Mouse (Mus musculus) hindbrain, embryonic 13.5 days (tissue): Measurements from ENCODE around the gene Hoxd4. TPM values are rescaled to one million over a fixed set of nuclear protein-coding genes. Genes with fewer than 3 reads are reported as not detected.

Source experiments
- ATAC-seq: fragments of 200-750 bp; cut with Nextera tagmentation; 2 replicates; pipeline ENCODE4 v1.8.0; 2017; ENCODE audit warnings: moderate TSS enrichment; ENCODE audit not compliant: low FRiP score
- H3K27ac ChIP-seq: fragments of 300-500 bp; sonication (generic); 2 replicates; pipeline ENCODE4 v1.5.1; 2015; ENCODE audit warnings: inconsistent platforms, mild to moderate bottlenecking, moderate library complexity
- H3K27me3 ChIP-seq: fragments of 300-500 bp; sonication (generic); 2 replicates; pipeline ENCODE4 v1.6.1; 2015; ENCODE audit warnings: mild to moderate bottlenecking, inconsistent platforms
- H3K36me3 ChIP-seq: fragments of 300-500 bp; sonication (generic); 2 replicates; pipeline ENCODE4 v1.6.1; 2015; ENCODE audit warnings: mild to moderate bottlenecking, inconsistent platforms
- H3K4me1 ChIP-seq: fragments of 300-500 bp; sonication (generic); replicated peaks from 2 replicates; pipeline ENCODE4 v1.6.1; 2015; ENCODE audit warnings: inconsistent platforms
- H3K4me2 ChIP-seq: fragments of 300-500 bp; sonication (generic); 2 replicates; pipeline ENCODE4 v1.6.1; 2015; ENCODE audit warnings: inconsistent platforms, mild to moderate bottlenecking, moderate library complexity
- H3K4me3 ChIP-seq: fragments of 300-500 bp; sonication (generic); 2 replicates; pipeline ENCODE4 v1.5.1; 2015; ENCODE audit warnings: mild to moderate bottlenecking, inconsistent platforms
- H3K9ac ChIP-seq: fragments of 300-500 bp; sonication (generic); 2 replicates; pipeline ENCODE4 v1.6.1; 2015; ENCODE audit warnings: mild to moderate bottlenecking, inconsistent platforms
- H3K9me3 ChIP-seq: fragments of 300-500 bp; sonication (generic); 2 replicates; pipeline ENCODE4 v1.6.1; 2016; ENCODE audit warnings: inconsistent platforms
- WGBS: fragments of 180-500 bp; shearing (Covaris S2); methylation state at CpG from one replicate; pipeline ENCODE4 v1.1.7; 2015; 5-methylcytosine and 5-hydroxymethylcytosine counted together
- polyA plus RNA-seq: library from polyadenylated mRNA; unstranded; fragments of >200 nt; fragmentation: Nextera tagmentation; extraction: Ambion mirVana; gene quantifications from 2 replicates; pipeline ENCODE4 v1.2.1, GENCODE M21; 2015

Hoxd4 gene
- polyA plus RNA-seq, 1 experiment from 2014 or later, result 4.2 TPM

GRCm38 (mm10) chr2:74681594-74682531, 29.9 kb upstream of the Hoxd4 start:
- Histone ChIP-seq H3K9me3 (no peaks in the 10 kb centered on the region), H3K9ac (no peak overlapping the region), H3K4me1 (peaks cover 13% of the 10 kb centered on the region), H3K36me3 (no peaks in the 10 kb centered on the region), H3K4me2 (no peak overlapping the region), H3K27ac (no peak overlapping the region), H3K4me3 (peak overlapping the region; percentile 20), H3K27me3 (peaks cover 98% of the 10 kb centered on the region)
- ATAC-seq, result no peak
- under 1% methylated on average over 77 of the region's 78 CpGs for WGBS

- Histone ChIP-seq H3K4me1 (peaks cover 13% of the 10 kb centered on the region), H3K27ac (no peak overlapping the region), H3K36me3 (no peaks in the 10 kb centered on the region), H3K27me3 (peaks cover 98% of the 10 kb centered on the region), H3K9ac (no peak overlapping the region), H3K4me2 (no peak overlapping the region), H3K9me3 (no peaks in the 10 kb centered on the region), H3K4me3 (peak overlapping the region; percentile 20; the same call in 1 of the 2 replicates)
- no peak for ATAC-seq
- 2% methylated on average over 32 of the region's 51 CpGs for WGBS
Observed at GRCm38 (mm10) chr2:74682796-74683195, 28.9 kb upstream of the Hoxd4 start.

DNA sequence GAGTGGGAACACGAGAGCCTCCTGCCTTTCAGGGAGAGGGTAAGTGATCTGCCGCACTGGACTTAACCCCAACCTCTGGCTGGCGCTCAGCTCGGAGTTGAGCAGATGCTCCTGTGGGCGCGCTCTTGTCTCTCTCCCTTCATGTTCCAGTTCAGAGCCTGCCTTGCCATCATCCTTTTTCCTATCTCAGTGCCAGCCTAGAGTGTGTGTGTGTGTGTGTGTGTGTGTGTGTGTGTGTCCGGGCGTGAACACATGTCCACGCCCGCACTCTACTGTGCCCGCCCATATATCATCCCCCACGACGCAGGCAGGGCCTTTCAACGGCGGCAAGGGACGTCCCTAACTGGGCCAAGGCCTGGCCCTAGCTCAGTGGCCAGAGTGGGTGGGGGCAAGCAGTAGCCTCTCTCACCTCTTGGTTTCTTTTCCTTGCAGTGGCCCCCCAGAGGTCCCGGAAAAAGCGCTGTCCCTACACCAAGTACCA, 28.2 kb upstream of the Hoxd4 start:
- H3K4me1 ChIP-seq, result peaks cover 13% of the 10 kb centered on the region
- no peak for ATAC-seq
- H3K9me3 ChIP-seq, result no peaks in the 10 kb centered on the region
- peaks cover 98% of the 10 kb centered on the region for H3K27me3 ChIP-seq
- no peak overlapping the region for H3K27ac ChIP-seq
- no peak overlapping the region for H3K4me2 ChIP-seq
- H3K36me3 ChIP-seq, result no peaks in the 10 kb centered on the region
- H3K4me3 ChIP-seq, result no peak overlapping the region
- WGBS, result 2% methylated on average over 18 of the region's 18 CpGs
- no peak overlapping the region for H3K9ac ChIP-seq

DNA sequence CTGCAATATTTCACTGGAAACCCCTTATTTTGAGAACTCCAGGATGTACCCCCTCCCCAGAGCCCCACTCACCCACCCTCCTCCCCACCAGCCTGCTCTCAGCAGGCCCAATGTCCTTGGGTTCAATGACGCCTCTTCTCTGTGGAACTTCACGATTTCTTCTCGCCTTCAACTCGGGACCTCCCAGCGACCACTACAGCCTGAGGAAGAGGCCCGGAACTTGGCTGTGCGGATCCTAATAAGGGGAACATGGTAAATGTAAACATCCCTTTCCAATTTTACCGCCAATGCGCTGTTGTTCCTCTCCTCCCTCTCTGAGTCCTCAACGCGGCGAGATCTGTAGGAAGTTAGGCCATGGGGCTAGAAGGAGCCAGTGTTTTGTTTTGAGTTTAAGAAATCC, 27.6 kb upstream of the Hoxd4 start:
- Histone ChIP-seq H3K9ac (no peak overlapping the region), H3K36me3 (no peaks in the 10 kb centered on the region), H3K27ac (no peak overlapping the region), H3K4me1 (peaks cover 13% of the 10 kb centered on the region), H3K9me3 (no peaks in the 10 kb centered on the region), H3K4me3 (no peak overlapping the region), H3K4me2 (no peak overlapping the region), H3K27me3 (peaks cover 98% of the 10 kb centered on the region)
- ATAC-seq, result no peak
- 2% methylated on average over 12 of the region's 12 CpGs for WGBS

GRCm38 (mm10) chr2:74685059-74685603, 26.6 kb upstream of the Hoxd4 start:
- 13% methylated on average over 4 of the region's 4 CpGs for WGBS
- Histone ChIP-seq H3K4me1 (peaks cover 13% of the 10 kb centered on the region), H3K4me3 (no peak overlapping the region), H3K27ac (no peak overlapping the region), H3K9me3 (no peaks in the 10 kb centered on the region), H3K4me2 (no peak overlapping the region), H3K36me3 (no peaks in the 10 kb centered on the region), H3K27me3 (peaks cover 98% of the 10 kb centered on the region), H3K9ac (no peak overlapping the region)
- no peak for ATAC-seq

DNA sequence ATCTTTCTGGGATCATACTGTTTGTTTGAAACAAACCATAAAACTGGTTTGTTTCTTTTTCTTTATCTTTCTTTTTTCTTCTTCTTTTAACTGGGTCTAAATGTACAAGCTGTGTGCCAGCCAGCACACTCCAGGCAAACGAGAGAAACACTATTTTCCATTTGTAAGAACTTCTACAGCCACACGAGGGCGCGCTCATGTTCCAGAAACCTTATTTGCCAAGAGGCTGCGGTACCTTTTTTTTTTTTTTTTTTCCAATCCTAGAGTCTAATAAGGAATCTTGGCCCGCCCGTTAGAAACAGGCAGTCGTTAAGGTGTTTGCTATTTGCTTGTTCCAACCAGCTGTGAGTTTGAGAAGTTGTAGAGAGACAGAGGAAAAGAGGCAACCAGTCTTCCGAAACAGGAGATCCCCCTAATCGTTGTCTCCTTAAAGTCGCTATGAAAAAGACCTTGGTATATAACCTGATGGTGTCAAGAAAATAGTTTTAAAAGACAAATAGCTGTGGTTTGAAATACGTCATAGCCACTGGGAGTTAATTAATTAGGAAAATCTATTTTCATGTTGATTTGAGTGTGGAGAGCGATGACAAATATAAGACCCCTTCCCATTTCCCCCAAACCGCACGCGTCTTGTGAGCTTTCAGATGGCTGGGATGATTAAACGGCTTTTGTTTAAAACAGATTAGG, 25.3 kb upstream of the Hoxd4 start:
- peaks cover 94% of the 10 kb centered on the region for H3K27me3 ChIP-seq
- no peaks in the 10 kb centered on the region for H3K9me3 ChIP-seq
- no peak overlapping the region for H3K4me3 ChIP-seq
- H3K4me2 ChIP-seq, result no peak overlapping the region
- peaks cover 15% of the 10 kb centered on the region for H3K4me1 ChIP-seq
- no peak overlapping the region for H3K9ac ChIP-seq
- no peak overlapping the region for H3K27ac ChIP-seq
- no peaks in the 10 kb centered on the region for H3K36me3 ChIP-seq
- WGBS, result 6% methylated on average over 17 of the region's 17 CpGs
- no peak for ATAC-seq

DNA sequence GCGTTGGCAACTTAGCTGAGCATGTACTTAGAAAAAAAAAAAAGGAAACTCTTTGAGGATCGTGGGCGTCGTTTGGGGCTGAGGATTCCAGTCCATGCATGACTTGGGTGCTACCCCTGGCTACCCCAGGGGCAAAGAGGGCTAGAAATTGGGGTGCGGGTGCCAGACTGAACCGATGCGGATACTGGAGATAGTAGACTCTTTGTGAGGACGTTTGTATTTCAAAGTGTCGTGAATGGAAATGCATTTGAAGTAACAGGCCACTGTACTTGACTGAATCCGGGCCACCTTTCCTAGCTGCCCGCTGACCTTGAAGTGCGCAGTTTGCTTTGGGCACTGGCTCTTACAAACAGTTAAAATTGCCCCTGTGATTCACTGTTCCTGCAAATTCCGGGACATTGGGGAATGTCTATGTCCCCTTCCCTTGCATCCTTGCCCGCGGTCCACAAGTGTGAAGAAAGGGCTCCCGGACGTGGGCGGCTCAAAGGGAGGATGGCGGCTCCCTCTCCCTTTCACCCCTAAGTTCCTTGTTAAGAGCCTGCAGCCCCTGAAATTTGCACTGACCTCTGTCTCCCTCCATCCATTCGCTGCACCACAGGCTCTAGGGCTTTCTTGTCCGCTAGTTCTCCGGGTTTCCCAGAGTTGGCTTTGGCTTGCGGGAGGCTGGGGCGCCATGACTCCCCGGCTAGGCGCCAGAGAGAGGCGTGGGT, 24.6 kb upstream of the Hoxd4 start:
- Histone ChIP-seq H3K4me3 (no peak overlapping the region), H3K4me2 (no peak overlapping the region), H3K4me1 (peaks cover 13% of the 10 kb centered on the region), H3K27ac (no peak overlapping the region), H3K27me3 (peaks cover 94% of the 10 kb centered on the region), H3K36me3 (no peaks in the 10 kb centered on the region), H3K9ac (no peak overlapping the region), H3K9me3 (no peaks in the 10 kb centered on the region)
- ATAC-seq, result no peak
- WGBS, result 1% methylated on average over 27 of the region's 27 CpGs

DNA sequence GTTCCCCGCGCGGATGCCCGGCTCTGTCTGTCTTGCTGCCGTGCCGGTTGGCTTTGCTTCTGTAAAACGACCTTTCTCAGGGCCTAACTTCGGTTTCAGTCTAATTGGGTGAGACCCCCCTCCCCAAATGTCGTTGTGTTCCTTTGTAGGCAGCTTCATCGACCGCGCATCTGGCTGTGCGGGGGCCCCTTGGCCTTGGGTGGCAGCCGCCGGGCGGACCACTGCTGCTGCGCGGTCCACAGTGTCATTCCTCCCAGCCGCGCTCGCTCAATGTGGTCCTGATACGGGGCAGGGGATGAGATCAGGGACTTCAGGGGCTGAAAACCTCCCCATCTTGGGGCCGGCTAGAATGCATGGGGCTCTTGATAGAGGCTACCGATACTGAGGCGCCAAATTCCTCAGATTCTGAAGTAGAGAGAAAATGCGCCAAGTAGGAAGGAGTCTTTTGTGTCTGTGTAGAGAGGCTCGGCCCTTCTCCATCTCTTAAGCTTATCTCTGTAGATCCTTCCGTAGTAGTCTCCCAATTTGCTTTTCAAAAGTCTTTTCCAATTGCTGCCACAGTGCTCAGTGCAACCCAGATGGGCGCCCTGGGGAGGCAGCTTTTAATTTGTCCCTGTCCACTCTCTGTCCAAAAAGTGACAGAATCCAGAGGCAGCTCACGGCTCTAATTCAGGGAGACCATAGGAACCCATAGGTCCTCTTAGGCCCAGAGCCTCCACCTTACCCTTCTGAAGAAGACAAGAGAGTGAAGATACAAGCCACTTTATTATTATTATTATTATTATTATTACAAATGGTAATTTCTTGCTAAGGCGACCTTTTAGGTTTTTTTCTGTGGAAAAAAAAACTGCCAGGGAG, 23.8 kb upstream of the Hoxd4 start:
- WGBS, result under 1% methylated on average over 31 of the region's 31 CpGs
- ATAC-seq, result no peak
- Histone ChIP-seq H3K36me3 (no peaks in the 10 kb centered on the region), H3K4me3 (no peak overlapping the region), H3K9ac (no peak overlapping the region), H3K4me2 (no peak overlapping the region), H3K4me1 (peaks cover 6% of the 10 kb centered on the region; the same call in 1 of the 2 replicates), H3K9me3 (no peaks in the 10 kb centered on the region), H3K27me3 (peaks cover 94% of the 10 kb centered on the region), H3K27ac (no peak overlapping the region)

GRCm38 (mm10) chr2:74688795-74689573, 22.7 kb upstream of the Hoxd4 start:
- 4% methylated on average over 12 of the region's 12 CpGs for WGBS
- Histone ChIP-seq H3K9ac (no peak overlapping the region), H3K4me3 (no peak overlapping the region), H3K9me3 (no peaks in the 10 kb centered on the region), H3K4me1 (peaks cover 6% of the 10 kb centered on the region; the same call in 1 of the 2 replicates), H3K36me3 (no peaks in the 10 kb centered on the region), H3K27ac (no peak overlapping the region), H3K27me3 (peaks cover 94% of the 10 kb centered on the region), H3K4me2 (no peak overlapping the region)
- ATAC-seq, result no peak

- Histone ChIP-seq H3K4me2 (no peak overlapping the region), H3K4me3 (no peak overlapping the region)
- no peak for ATAC-seq
Observed at GRCm38 (mm10) chr2:74689574-74690337, 22.0 kb upstream of the Hoxd4 start.

More at GRCm38 (mm10) chr2:74689574-74690337, 22.0 kb upstream of the Hoxd4 start:
- Histone ChIP-seq H3K9me3 (no peaks in the 10 kb centered on the region), H3K27me3 (peaks cover 94% of the 10 kb centered on the region), H3K27ac (no peak overlapping the region), H3K4me1 (peaks cover 6% of the 10 kb centered on the region; the same call in 1 of the 2 replicates), H3K9ac (no peak overlapping the region), H3K36me3 (no peaks in the 10 kb centered on the region)
- WGBS, result 1% methylated on average over 24 of the region's 24 CpGs
